Mouse (Mus musculus) myocyte (in vitro differentiated cells): ENCODE measurements at regions not wholly inside any gene's neighbourhood (a gene's known extent, or its start where the extent isn't known, plus 50 kb on each side); places are given as distances from the start of the nearest gene placed in this dataset.

Source experiments
- H3K27me3 ChIP-seq: one replicate; pipeline ENCODE4 v1.6.1; 2011; ENCODE audit not compliant: control insufficient read depth, insufficient read depth, insufficient read length
- H3K36me3 ChIP-seq: one replicate; pipeline ENCODE4 v1.6.1; 2011; ENCODE audit not compliant: control insufficient read depth, insufficient read depth
- H3K4me2 ChIP-seq: one replicate; pipeline ENCODE4 v1.6.1; 2011; ENCODE audit warnings: low read depth, control low read depth
- H3K4me3 ChIP-seq: one replicate; pipeline ENCODE4 v1.5.1; 2011; ENCODE audit warnings: mild to moderate bottlenecking, control low read depth, moderate library complexity
- H3K79me2 ChIP-seq: one replicate; pipeline ENCODE4 v1.6.1; 2011; ENCODE audit not compliant: control insufficient read depth, insufficient read depth
- H3ac ChIP-seq: one replicate; pipeline ENCODE4 v1.6.1; 2011; ENCODE audit not compliant: control insufficient read depth, insufficient read length
- CEBPB ChIP-seq: IDR thresholded peaks from 2 replicates; pipeline ENCODE4 v1.6.1; 2011; ENCODE audit warnings: mild to moderate bottlenecking, moderate library complexity; ENCODE audit not compliant: poor library complexity, insufficient read depth, severe bottlenecking
- E2F4 ChIP-seq: IDR thresholded peaks from one replicate; pipeline ENCODE4 v1.6.1; 2011; ENCODE audit warnings: mild to moderate bottlenecking, control low read depth, moderate library complexity; ENCODE audit not compliant: insufficient read depth
- MAX ChIP-seq: IDR thresholded peaks from one replicate; pipeline ENCODE4 v1.6.1; 2011; ENCODE audit warnings: low read depth, mild to moderate bottlenecking, control low read depth
- MYOD1 ChIP-seq, 3 experiments: IDR thresholded peaks; one replicate each; pipeline ENCODE4 v1.6.1; 2011; ENCODE audit warnings: control low read depth in 2 of 3, low read depth in 2 of 3, mild to moderate bottlenecking in 2 of 3, moderate library complexity in 1 of 3; ENCODE audit not compliant: insufficient read length in 2 of 3, control insufficient read depth in 1 of 3
- MYOG ChIP-seq, 3 experiments: IDR thresholded peaks; one replicate each; pipeline ENCODE4 v1.6.1; 2011; ENCODE audit warnings: control low read depth in 2 of 3, low read depth in 2 of 3, mild to moderate bottlenecking in 2 of 3; ENCODE audit not compliant: insufficient read length in 2 of 3, control insufficient read depth in 1 of 3, insufficient read depth in 1 of 3
- POLR2A ChIP-seq: IDR thresholded peaks from one replicate; pipeline ENCODE4 v1.6.1; 2011; ENCODE audit warnings: low read depth, mild to moderate bottlenecking, control low read depth, moderate library complexity; ENCODE audit not compliant: insufficient read length
- POLR2AphosphoS2 ChIP-seq: IDR thresholded peaks from one replicate; pipeline ENCODE4 v1.6.1; 2011; ENCODE audit warnings: low read depth, control low read depth; ENCODE audit not compliant: insufficient read length
- REST ChIP-seq: IDR thresholded peaks from one replicate; pipeline ENCODE4 v1.6.1; 2011; ENCODE audit warnings: mild to moderate bottlenecking, control low read depth, moderate library complexity; ENCODE audit not compliant: insufficient read depth, insufficient read length
- SRF ChIP-seq: IDR thresholded peaks from one replicate; pipeline ENCODE4 v1.6.1; 2011; ENCODE audit warnings: low read depth; ENCODE audit not compliant: control insufficient read depth, insufficient read length
- TCF12 ChIP-seq: IDR thresholded peaks from one replicate; pipeline ENCODE4 v1.6.1; 2011; ENCODE audit warnings: mild to moderate bottlenecking, control low read depth; ENCODE audit not compliant: poor library complexity, insufficient read depth, severe bottlenecking
- TCF3 ChIP-seq: IDR thresholded peaks from one replicate; pipeline ENCODE4 v1.6.1; 2011; ENCODE audit warnings: low read depth, control low read depth; ENCODE audit not compliant: insufficient read length
- USF1 ChIP-seq: IDR thresholded peaks from one replicate; pipeline ENCODE4 v1.6.1; 2011; ENCODE audit warnings: low read depth, mild to moderate bottlenecking, control low read depth, moderate library complexity

DNA sequence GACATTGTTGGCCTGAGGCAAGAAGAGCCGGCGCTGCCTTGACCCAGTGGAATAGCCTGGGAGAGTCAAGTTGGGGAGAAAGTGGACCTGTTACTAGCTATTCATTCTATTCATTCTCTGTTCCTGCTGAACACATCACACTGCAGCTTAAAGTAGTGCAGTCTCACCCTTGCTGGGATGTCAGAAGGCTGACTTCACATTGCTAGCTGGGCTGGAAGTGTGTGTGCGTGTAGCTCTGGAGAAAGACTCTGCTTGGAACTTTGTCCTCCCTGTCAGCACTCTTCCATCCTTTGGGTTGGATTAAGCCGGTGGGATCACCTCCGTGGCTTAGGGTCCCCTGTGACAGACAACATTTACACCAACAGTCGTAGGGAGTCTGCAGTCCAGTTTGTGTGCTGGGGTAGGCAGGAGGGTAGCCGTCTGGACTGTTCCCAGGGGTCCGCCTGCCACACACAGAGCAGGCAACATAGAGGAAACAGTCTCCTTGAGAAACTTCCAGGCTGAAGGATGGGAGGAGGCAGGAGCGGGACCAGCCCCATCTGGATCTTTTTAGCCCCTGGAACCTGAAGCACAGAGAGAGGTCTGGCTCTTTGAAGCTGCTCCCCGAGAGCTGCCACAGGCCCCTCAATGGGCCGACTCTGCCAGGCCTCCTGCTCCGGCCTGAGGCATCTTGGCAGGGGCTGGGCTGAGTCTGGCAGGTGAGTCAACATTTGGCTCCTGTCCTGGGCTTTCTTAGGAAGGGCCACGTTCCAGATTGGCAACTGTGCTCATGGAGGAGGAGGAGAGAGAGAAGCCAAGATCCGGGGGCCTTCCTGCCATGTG is 167.8 kb downstream of the Shq1 start:
- Histone ChIP-seq H3K4me2 (no peak overlapping the region), H3K36me3 (no peaks in the 10 kb centered on the region), H3ac (no peak overlapping the region), H3K27me3 (no peaks in the 10 kb centered on the region), H3K79me2 (no peaks in the 10 kb centered on the region), H3K4me3 (no peak overlapping the region)
- TF ChIP-seq USF1 (no peak), MYOD1 (IDR thresholded peaks at IDR 0.05; ENCODE audit: control insufficient read depth in 1 of 3, insufficient read length in 2 of 3, low read depth in 2 of 3) (no peak), CEBPB (no peak), POLR2AphosphoS2 (no peak), MAX (no peak), SRF (no peak), TCF3 (no peak), TCF12 (no peak), REST (no peak), E2F4 (no peak), MYOG (IDR thresholded peaks at IDR 0.05; ENCODE audit: control insufficient read depth in 1 of 3, insufficient read depth in 1 of 3, insufficient read length in 2 of 3, low read depth in 2 of 3) (no peak), POLR2A (no peak)

GRCm38 (mm10) chr6:100502139-100502538 is 168.8 kb downstream of the Shq1 start:
- Histone ChIP-seq H3K27me3 (no peaks in the 10 kb centered on the region), H3ac (no peak overlapping the region), H3K4me2 (no peak overlapping the region), H3K79me2 (no peaks in the 10 kb centered on the region), H3K4me3 (no peak overlapping the region), H3K36me3 (no peaks in the 10 kb centered on the region)
- TF ChIP-seq USF1 (no peak), CEBPB (no peak), TCF3 (no peak), SRF (no peak), REST (no peak), MYOG (IDR thresholded peaks at IDR 0.05; ENCODE audit: control insufficient read depth in 1 of 3, insufficient read depth in 1 of 3, insufficient read length in 2 of 3, low read depth in 2 of 3) (no peak), MYOD1 (IDR thresholded peaks at IDR 0.05; ENCODE audit: control insufficient read depth in 1 of 3, insufficient read length in 2 of 3, low read depth in 2 of 3) (no peak), MAX (no peak), TCF12 (no peak), POLR2A (no peak), POLR2AphosphoS2 (no peak), E2F4 (no peak)

DNA sequence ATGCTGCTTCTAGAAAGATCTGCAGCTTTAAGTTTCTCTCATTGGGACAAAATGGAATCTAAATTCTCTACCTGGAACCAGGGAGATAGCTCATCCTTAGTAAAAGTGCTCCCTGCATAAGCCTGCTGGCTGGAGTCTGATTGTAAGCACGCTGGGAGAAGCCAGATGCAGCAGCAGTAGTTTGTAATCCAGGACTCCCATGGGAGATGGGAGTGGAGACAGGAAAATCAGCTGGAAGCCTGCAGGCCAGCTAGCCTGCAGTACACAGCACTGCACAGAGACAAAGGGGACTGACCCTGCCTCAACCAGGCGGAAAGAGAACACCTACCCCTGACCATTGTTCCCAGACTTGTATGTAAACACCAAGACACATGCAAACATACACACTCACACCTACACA is 170.2 kb downstream of the Shq1 start:
- Histone ChIP-seq H3K4me3 (no peak overlapping the region), H3K36me3 (no peaks in the 10 kb centered on the region), H3ac (no peak overlapping the region), H3K79me2 (no peaks in the 10 kb centered on the region), H3K27me3 (no peaks in the 10 kb centered on the region), H3K4me2 (no peak overlapping the region)
- TF ChIP-seq MYOG (IDR thresholded peaks at IDR 0.05; ENCODE audit: control insufficient read depth in 1 of 3, insufficient read depth in 1 of 3, insufficient read length in 2 of 3, low read depth in 2 of 3): no peak
- TF ChIP-seq USF1: no peak
- TF ChIP-seq TCF3: no peak
- no peak for TF ChIP-seq SRF
- no peak for TF ChIP-seq POLR2A
- TF ChIP-seq TCF12: no peak
- TF ChIP-seq E2F4: no peak
- TF ChIP-seq REST: no peak
- no peak for TF ChIP-seq MAX
- TF ChIP-seq MYOD1 (IDR thresholded peaks at IDR 0.05; ENCODE audit: control insufficient read depth in 1 of 3, insufficient read length in 2 of 3, low read depth in 2 of 3): no peak
- no peak for TF ChIP-seq POLR2AphosphoS2
- no peak for TF ChIP-seq CEBPB

DNA sequence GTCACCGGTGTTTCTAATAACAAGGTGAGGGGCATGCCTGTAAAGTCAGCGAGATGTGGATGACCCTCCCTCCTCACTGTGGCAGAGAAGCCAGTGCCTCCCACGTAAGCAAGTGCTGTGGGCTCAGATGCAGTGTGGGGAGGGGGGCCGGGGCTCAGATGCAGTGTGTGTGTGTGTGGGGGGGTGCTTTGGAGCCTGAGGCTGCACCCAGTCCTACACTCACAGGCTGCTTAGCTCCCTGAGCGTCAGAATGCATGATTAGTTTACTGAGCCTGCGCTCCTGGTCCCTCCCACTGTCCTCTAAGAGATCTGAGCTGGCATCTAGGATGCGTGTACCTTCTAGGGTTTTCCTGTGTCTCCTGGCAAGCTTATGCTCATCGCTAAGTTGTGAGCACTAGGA is 170.9 kb downstream of the Shq1 start:
- H3K79me2 ChIP-seq: no peaks in the 10 kb centered on the region
- H3ac ChIP-seq: no peak overlapping the region
- H3K27me3 ChIP-seq: no peaks in the 10 kb centered on the region
- no peaks in the 10 kb centered on the region for H3K36me3 ChIP-seq
- no peak overlapping the region for H3K4me3 ChIP-seq
- TF ChIP-seq MYOD1 (IDR thresholded peaks at IDR 0.05; ENCODE audit: control insufficient read depth in 1 of 3, insufficient read length in 2 of 3, low read depth in 2 of 3): no peak
- H3K4me2 ChIP-seq: no peak overlapping the region

DNA sequence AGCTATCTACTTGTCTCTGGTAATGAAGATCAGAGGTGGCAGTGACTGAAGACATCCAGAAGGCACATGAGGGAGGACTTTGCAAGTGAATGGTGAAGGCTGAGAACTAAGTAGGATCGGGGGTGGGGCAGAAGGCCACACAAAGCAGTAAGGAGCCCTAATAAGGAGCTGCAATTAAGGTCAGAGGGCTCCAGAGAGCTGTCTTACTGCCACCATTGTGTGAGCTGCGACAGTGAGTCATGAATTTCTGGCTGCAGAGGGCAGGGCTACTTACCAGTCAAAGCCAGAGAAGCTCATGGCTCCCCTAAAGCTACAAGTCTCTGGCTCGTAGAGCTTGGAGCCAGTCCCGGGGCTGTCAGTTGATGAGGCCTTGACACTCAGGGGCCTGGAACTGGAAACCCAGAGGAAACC is 172.1 kb downstream of the Shq1 start:
- Histone ChIP-seq H3K27me3 (no peaks in the 10 kb centered on the region), H3K4me2 (no peak overlapping the region), H3K4me3 (no peak overlapping the region), H3K36me3 (no peaks in the 10 kb centered on the region), H3K79me2 (no peaks in the 10 kb centered on the region), H3ac (no peak overlapping the region)
- TF ChIP-seq POLR2AphosphoS2 (no peak), CEBPB (no peak), E2F4 (no peak), MYOG (IDR thresholded peaks at IDR 0.05; ENCODE audit: control insufficient read depth in 1 of 3, insufficient read depth in 1 of 3, insufficient read length in 2 of 3, low read depth in 2 of 3) (no peak), SRF (no peak), TCF3 (no peak), USF1 (no peak), MYOD1 (IDR thresholded peaks at IDR 0.05; ENCODE audit: control insufficient read depth in 1 of 3, insufficient read length in 2 of 3, low read depth in 2 of 3) (no peak), TCF12 (no peak), REST (no peak), POLR2A (no peak), MAX (no peak)
